Mouse (Mus musculus) kidney, postnatal 25 days (tissue): ENCODE data around the gene Oser1.
A peak's percentile ranks its signal among the peaks of the same experiment; 100 is the strongest.
"Not testable (repeated sequence)": the region's sequence is repeated elsewhere in the genome, so short reads cannot be mapped to it uniquely, and the experiment has no call there.

Experiments used
- DNase-seq, 2 experiments: peaks; one replicate each; pipeline ENCODE4 v3.0.0; 2021; ENCODE audit warnings: mixed read lengths in 2 of 2

Gene Oser1

DNA sequence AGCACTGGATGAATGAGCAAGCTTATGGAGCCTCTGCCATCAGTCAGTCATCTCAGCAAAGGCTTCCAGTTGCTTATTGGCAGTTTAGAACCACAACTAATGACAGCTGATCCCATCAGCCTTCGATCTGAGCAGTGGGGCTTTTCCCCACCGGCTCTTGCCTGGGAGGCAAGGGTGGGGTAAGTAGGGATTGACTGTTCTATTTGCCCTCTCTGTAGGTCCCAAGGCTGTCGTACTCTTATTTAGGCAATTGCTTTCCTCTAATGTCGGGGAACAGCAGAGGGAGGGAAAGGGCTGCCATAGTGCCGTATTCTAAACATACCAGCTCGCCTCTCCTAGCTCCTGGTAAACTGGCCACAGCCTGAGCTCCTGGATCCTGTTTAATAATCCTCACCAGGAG is at the start of gene Oser1:
Oser1 (minus strand) TSS at position 101 of the 400 bp plus-strand sequence.
- DNase-seq: no peak

GRCm38 (mm10) chr2:163472466-163472851 is 48.0 kb upstream of the Oser1 start, which contains the start of gene Fitm2:
Gene Fitm2 (minus strand): TSS chr2:163472629.
- DNase-seq: peak; percentile 97 to 98

- DNase-seq: peak; percentile 31 to 65
These were observed 47.4 kb upstream of the Oser1 start for GRCm38 (mm10) chr2:163471710-163472465.

- DNase-seq: no peak
These were observed 46.6 kb upstream of the Oser1 start for GRCm38 (mm10) chr2:163471136-163471535.

- DNase-seq: no peak
These were observed 45.2 kb upstream of the Oser1 start for GRCm38 (mm10) chr2:163469711-163470110.

DNA sequence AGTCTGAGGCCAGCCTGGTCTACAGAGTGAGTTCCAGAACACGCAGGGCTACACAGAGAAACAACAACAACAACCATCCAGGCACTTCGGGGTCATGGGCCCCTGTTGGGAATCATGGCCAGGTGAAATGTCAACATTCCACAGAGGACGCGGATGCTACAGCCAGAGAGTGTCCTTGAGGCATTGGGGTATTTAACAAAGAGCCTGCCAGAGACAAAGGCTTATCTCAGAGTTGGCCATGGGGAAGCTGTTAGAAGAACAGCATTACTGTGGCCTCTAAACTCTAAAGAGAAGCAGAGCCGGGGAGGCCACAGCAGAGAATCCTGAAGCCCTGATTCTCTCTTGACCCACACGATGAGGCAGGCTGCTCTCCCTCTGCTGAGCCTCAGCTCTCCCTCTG is 44.4 kb upstream of the Oser1 start:
- DNase-seq: no peak

DNA sequence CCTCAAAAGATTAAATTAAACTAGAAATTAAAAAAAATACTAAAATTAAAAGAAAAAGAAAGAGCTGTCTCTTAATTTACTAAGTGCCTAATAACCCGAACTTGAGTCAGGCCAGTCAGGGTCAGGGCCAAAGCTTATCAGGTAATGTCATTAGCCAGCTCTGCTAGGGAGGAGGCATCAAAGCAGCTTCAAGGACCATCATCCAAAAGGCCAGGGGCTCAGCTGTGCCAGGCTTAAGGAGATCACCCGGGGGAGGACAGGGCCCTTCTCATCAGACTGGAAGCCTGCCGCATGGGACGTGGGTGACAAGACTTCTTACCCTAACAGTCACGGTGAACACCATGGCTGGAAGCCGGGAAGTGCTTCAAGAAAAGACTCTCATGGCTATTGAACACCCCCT is 43.1 kb upstream of the Oser1 start:
- no peak for DNase-seq

DNA sequence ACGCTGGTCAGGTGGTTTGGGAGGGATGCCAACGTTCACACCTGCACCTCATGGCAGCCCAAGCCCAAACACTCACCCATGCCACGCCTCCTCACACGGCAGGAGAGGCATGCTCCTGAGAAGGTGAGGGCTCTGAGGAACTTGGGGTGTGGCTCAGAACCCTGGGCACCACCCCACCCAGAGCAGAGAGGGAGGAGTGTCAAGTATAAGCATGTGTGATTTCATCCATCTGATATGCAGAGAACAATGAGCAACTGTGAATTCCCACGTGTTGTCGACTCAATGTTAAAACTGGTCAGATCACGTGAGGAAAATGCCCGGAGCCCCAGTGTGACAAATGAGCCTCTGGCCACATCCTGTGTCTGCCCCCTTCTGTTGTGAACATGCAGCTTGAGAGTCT is 42.3 kb upstream of the Oser1 start:
- DNase-seq: no peak

DNA sequence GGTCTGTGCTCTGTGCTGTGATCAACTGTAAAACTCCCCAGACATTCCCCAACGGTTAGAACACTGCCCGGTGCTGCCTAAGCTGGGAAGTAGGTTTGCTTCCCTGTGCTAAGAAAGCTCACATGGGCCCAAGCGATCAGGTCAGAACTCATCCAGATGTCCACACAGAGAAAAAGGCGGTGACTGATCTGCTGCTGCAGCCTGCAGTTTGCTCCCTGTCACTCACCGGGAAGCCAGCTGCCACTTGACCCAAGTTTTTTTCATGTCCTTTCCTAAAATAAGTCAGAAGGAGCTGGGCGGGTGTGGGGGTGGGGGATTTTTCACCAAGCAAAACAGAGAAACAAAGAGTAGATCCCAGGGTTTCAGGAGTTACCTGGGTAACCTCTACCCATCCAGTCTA is 40.1 kb upstream of the Oser1 start:
- no peak for DNase-seq

GRCm38 (mm10) chr2:163463998-163464397 is 39.5 kb upstream of the Oser1 start:
- peak in 1 of 2 experiments; percentile 54 for DNase-seq

DNA sequence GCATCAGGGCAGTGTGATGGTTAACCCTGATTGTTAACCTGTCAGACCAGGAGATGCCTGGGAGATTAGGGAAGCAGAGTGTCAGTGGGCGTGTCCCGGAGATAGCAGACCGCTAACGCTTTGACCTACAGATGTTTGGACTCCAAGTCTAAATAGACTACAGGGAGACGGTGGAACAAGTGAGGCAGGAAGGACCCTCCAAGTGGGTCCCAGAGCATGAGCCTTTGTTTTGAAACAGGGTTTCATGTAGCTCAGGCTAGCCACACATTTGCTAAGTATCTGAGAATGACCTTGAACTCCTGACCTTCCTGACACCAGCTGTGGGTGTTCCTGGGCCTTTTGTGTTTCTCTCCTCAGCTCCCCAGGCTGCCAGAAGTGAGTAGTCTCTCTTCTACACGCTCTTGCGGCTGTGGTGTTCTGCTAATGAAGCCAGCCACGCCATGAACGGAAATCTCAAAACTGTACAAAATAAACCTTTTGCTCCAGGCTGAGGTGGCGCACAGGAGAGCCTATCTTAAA is 38.8 kb upstream of the Oser1 start:
- DNase-seq: no peak

- DNase-seq: no peak
These were observed 38.3 kb upstream of the Oser1 start for GRCm38 (mm10) chr2:163462801-163463200.

DNA sequence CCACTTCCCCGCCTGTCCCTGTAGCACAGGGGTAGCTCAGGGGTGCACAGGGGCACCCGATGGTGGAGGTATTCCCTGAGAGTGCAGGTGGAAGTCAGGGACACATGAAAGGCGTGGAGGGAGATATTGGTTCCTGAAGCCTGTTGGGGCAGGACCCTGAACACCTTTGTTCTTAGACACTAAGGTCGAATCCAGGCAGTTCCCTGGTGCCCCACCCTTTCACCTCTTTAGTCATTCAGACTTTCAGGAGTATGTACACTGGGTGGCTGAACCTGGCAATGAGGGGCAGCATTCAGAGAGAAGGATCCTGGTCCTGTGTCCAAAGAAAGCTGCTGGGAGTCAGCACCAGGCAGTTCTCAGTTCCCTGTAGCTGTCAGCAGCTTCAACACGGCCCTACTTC is 37.9 kb upstream of the Oser1 start:
- no peak for DNase-seq

- not testable (repeated sequence) for DNase-seq
These were observed 36.8 kb upstream of the Oser1 start for GRCm38 (mm10) chr2:163461307-163461706.

DNA sequence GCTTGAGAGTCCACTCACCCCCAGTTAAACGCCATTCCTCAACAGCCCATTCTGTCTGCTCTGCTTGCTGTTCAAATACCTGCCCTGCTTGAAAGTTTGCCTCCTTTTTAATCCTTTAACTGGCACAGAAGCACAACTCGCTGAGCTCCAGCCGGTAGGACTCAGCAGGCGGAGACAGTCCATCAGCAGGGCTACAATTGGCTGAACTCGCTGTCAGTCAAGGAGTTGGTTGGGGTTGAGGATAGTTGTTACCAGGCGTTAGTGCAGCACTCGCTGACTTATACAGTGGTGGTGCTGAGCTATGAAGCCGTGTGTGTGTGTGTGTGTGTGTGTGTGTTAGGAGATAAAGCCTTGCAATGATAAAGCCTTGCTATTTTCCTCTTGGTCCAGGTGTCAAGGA is 36.1 kb upstream of the Oser1 start:
- DNase-seq: no peak

GRCm38 (mm10) chr2:163459380-163459779 is 34.9 kb upstream of the Oser1 start:
- DNase-seq: peak in 1 of 2 experiments; percentile 12

DNA sequence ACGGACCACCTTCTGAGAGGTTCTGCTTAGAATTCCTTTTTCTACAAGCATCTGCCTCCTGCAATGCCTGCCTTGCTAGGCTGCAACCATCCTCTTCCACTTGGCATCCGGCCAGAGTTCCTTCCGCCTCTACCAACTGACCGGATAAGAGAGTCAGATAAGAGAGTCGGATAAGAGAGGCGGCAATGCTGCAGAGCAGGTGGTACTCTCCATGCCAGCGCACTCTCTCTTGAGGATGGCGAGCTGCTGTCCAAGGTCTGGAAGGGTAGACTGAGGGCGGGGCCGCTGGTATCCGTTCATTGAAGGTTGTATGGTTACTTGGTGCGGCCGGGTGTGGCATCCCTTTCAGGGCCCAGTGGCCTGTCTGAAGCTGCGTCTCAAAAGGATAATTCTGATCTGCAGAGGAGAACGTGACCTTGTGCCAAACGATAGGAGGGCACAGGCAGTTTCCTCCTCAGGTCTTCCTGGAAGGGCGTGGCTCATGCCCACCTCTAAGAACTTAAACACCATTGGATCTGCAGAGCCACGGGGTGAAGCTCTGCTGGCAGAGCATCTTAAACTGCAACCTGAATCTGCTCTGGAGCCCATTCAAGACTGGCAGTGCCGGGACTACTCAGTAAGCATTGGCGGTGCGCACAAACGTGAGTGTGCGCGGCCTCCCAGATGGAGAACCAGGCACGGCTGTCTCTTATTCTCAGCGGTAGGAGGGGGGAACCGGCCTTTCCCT is 34.2 kb upstream of the Oser1 start:
- DNase-seq: peak in 1 of 2 experiments; percentile 21

DNA sequence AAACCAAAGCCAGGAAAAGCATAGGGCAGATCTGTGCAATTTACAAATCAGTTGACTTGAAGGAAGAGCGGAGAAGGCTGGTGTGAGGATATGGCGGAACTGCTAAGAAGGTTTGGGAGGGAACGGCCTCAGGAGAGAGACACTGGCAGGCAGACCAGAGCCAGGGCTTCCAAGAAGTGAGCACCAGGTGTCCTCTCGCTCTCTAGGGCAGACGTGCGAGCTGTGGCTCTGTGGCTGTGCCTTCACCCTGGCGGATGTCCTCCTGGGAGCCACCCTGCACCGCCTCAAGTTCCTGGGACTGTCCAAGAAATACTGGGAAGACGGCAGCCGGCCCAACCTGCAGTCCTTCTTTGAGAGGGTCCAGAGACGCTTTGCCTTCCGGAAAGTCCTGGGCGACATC is 28.9 kb upstream of the Oser1 start:
- DNase-seq: no peak

DNA sequence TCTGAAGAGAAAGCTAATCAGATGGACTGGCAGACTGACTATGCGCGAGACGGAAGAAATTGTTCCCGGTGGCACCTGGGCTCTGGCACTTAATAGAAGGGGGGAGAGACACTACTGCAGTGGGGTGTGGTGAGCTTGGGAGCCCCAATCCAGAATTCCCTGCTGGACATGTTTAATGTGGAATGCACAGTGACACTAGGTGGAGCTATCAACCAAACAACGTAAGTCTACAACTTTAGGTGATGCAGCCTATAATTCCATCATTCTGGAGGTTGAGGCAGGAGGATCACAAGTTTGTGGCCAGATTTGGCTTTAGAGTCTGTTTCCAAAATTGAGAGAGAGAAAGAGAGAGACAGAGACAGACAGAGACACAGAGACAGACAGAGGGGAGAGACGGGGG is 28.2 kb upstream of the Oser1 start:
- DNase-seq: no peak

DNA sequence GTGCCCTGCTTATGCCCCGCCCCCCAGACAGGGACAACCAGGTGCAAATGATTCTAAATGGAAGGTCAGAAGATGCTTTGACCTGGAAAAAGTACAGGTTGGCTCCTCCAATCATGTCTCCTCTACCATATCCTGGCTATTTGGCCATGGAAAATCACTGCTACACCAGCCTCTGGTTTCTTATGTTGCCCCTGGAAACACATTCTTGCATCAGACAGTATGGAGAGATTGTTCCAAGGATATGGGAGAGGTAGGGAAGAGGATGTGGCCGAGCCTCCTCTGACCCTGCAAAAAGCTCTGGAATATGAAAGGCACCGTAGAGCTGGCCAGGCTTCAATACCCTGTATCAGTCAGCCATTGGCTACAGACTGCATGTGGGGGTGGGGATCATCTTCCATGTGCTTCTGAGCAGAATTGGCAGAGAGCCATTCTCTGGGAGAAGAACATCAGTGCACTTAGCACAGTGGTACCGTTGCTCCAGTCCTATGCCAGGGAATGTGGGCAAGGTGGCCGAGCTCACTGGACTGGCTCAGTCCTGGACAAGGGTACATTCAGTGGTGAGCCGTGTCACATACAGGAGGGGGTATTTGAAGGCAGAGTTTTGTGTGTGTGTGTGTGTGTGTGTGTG is 26.3 kb upstream of the Oser1 start:
- DNase-seq: no peak

GRCm38 (mm10) chr2:163449276-163449675 is 24.8 kb upstream of the Oser1 start:
- DNase-seq: no peak

GRCm38 (mm10) chr2:163447375-163447774 is 22.9 kb upstream of the Oser1 start:
- no peak for DNase-seq

GRCm38 (mm10) chr2:163444017-163444416 is 19.5 kb upstream of the Oser1 start:
- DNase-seq: no peak

DNA sequence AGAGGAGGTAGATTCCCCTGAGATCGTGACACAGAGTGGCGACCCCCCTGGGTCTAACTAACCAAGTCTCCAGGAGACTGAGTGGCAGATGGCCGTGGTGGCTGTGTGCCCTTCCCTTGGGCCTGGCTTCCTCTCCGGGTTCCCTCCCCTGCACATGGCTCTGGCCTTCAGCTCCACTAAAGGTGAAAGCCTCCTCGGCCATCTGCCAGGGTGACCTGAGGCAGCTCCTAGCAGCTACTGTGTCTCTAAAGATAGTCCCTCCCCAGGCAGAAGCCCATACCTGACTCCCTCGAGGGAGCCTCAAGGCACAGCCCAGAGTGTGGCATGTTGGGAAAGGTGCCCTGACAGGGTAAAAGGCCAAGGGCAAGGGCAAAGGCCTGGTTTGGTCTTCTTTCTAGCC is 19.0 kb upstream of the Oser1 start:
- no peak for DNase-seq
